Mouse (Mus musculus): ENCODE data around the gene Fbh1.
A peak's percentile ranks its signal among the peaks of the same experiment; 100 is the strongest.
"Not testable (repeated sequence)": the region's sequence is repeated elsewhere in the genome, so short reads cannot be mapped to it uniquely, and the experiment has no call there.

The Fbh1 gene

GRCm38 (mm10) chr2:11718573-11718972 is 58.8 kb downstream of the Fbh1 start:
- no peak for DNase-seq (ENCODE audit: low spot score)

- no peak for DNase-seq (ENCODE audit: low spot score)
Measured at GRCm38 (mm10) chr2:11714535-11714934, 62.8 kb downstream of the Fbh1 start.

GRCm38 (mm10) chr2:11713021-11713420 is 64.4 kb downstream of the Fbh1 start:
- no peak for DNase-seq (ENCODE audit: low spot score)

- DNase-seq (ENCODE audit: low spot score): no peak
Measured at GRCm38 (mm10) chr2:11712483-11712990, 64.8 kb downstream of the Fbh1 start.

GRCm38 (mm10) chr2:11710101-11710500 is 67.3 kb downstream of the Fbh1 start:
- DNase-seq (ENCODE audit: low spot score): not testable (repeated sequence)

GRCm38 (mm10) chr2:11708538-11708937 is 68.8 kb downstream of the Fbh1 start:
- no peak for DNase-seq (ENCODE audit: low spot score)

GRCm38 (mm10) chr2:11706746-11707065 is 70.7 kb downstream of the Fbh1 start:
- no peak for DNase-seq (ENCODE audit: low spot score)

GRCm38 (mm10) chr2:11706030-11706745 is 71.2 kb downstream of the Fbh1 start:
- no peak for DNase-seq (ENCODE audit: low spot score)

GRCm38 (mm10) chr2:11705201-11706025 is 72.0 kb downstream of the Fbh1 start, which contains the start of gene Il15ra:
Gene Il15ra (plus strand): TSS chr2:11705290.
- peak; percentile 49 for DNase-seq (ENCODE audit: low spot score)

- DNase-seq (ENCODE audit: low spot score): no peak
Measured at GRCm38 (mm10) chr2:11699905-11700304, 77.5 kb downstream of the Fbh1 start.

- DNase-seq (ENCODE audit: low spot score): no peak
Measured at GRCm38 (mm10) chr2:11698994-11699393, 78.4 kb downstream of the Fbh1 start.

GRCm38 (mm10) chr2:11695867-11696266 is 81.5 kb downstream of the Fbh1 start:
- no peak for DNase-seq (ENCODE audit: low spot score)

- DNase-seq (ENCODE audit: low spot score): no peak
Measured at GRCm38 (mm10) chr2:11694104-11694503, 83.3 kb downstream of the Fbh1 start.

- DNase-seq (ENCODE audit: low spot score): no peak
Measured at GRCm38 (mm10) chr2:11693352-11693751, 84.0 kb downstream of the Fbh1 start.

Data from ovary, adult 18-20 months (tissue).